Mouse (Mus musculus) embryo, embryonic 11.5 days (tissue): ENCODE data around the gene Dlx6.

Source experiments
- DNase-seq: peaks from one replicate; pipeline ENCODE4 v3.0.0-alpha.2; 2012; ENCODE audit warnings: low read depth, low spot score

The Dlx6 gene

GRCm38 (mm10) chr6:6859950-6860410 is 3.2 kb upstream of the Dlx6 start:
- DNase-seq: no peak

GRCm38 (mm10) chr6:6860411-6861085 is 2.6 kb upstream of the Dlx6 start:
- DNase-seq: no peak

- no peak for DNase-seq
These were observed 1.9 kb upstream of the Dlx6 start for GRCm38 (mm10) chr6:6861086-6861797.

GRCm38 (mm10) chr6:6861798-6862428 is 1.2 kb upstream of the Dlx6 start:
- no peak for DNase-seq

- DNase-seq: peak; percentile 78
These were observed 523 bp upstream of the Dlx6 start for GRCm38 (mm10) chr6:6862611-6863010.

GRCm38 (mm10) chr6:6863955-6864354 is 821 bp downstream of the Dlx6 start:
- DNase-seq: no peak

- no peak for DNase-seq
These were observed 1.6 kb downstream of the Dlx6 start for GRCm38 (mm10) chr6:6864441-6865440.

GRCm38 (mm10) chr6:6867031-6867430 is 3.9 kb downstream of the Dlx6 start:
- no peak for DNase-seq

GRCm38 (mm10) chr6:6869041-6869685 is 6.0 kb downstream of the Dlx6 start:
- no peak for DNase-seq

DNA sequence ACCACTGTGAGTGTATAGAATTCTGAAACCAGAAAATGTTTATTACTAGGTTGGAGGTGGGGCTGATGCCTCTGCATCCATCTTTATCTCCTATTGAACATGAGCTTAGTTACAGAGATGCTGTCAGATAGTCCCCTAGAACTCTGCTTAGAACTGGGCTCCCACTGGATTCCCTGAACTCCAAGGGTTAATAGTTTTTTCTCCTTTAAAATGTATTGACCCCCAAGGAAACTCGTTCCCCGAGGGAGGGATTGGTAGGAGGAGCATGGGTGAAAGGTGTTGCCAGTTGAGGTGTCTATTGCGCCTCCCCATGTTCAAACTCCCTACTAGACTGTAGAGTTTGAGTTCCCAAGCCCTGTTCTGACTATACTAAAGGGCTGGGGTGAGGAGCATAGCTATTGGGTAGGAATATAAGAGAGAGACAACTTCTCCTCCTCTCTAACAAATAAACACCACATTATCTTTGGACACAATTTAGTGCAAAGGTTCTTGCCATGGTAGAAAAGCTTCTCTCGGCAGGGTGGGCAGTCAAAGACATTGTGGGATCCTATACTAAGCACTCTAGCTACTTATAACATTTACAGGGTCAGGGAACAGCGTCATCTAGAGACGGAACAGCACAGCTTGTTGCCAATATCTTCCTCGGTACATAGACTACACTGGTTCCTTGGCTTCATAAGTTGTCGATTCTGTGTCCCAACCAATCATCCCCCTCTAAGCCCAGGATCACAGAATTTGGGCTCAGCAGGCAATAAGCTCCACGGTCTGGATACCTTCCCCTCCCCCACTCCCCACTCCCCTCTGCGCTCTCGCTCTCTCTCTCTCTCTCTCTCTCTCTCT is 7.0 kb downstream of the Dlx6 start:
- DNase-seq: no peak

DNA sequence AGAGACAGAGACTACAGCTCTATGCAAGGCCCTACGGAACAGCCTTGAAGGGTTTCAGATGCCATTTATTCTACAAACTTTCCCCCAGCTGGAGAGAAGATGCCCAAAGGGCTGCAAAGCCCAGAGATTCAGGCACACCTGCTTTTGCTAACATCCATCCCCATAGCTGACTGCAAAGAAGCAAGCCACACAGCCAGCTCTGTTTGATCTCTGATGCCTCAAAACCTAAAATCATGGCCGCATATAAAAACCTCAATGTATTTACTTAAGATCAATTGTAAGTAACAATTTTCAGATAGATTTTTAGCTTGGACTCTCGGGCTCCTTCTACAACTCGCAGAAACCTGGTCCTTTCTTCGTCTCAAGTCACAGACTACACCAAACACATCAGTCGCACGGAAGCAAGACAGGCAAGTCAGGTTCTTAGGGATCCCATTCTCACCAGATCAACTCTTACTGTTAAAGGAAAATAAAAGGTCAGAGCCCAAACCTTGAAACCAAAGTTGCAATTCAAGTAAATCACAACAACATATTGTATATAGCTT is 7.8 kb downstream of the Dlx6 start:
- no peak for DNase-seq

GRCm38 (mm10) chr6:6871692-6872091 is 8.6 kb downstream of the Dlx6 start:
- no peak for DNase-seq

- no peak for DNase-seq
These were observed 9.7 kb downstream of the Dlx6 start for GRCm38 (mm10) chr6:6872873-6873272.

- no peak for DNase-seq
These were observed 10.4 kb downstream of the Dlx6 start for GRCm38 (mm10) chr6:6873476-6874072.

- DNase-seq: no peak
These were observed 11.1 kb downstream of the Dlx6 start for GRCm38 (mm10) chr6:6874073-6874771.

- DNase-seq: no peak
These were observed 12.0 kb downstream of the Dlx6 start for GRCm38 (mm10) chr6:6875136-6875535.

GRCm38 (mm10) chr6:6875676-6876075 is 12.5 kb downstream of the Dlx6 start:
- no peak for DNase-seq

DNA sequence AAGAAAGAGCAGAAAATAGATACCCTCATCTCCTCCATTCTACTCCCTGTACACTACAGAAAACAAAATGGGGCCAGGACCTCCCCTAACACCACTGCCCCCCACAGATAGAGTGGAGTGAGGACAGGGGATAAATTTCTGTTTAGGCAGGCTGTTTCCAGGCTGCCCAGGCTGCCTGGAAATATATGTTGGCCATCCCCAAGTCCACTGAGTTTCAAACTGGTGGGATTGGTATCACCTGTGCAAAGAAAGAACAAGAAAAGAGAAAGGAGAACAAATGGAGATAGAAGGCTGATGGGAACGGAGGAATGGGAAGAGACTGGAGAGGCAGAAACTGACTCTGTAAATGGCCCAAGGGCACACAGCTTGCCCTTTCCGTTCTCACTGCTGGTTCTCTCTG is 13.1 kb downstream of the Dlx6 start:
- no peak for DNase-seq

DNA sequence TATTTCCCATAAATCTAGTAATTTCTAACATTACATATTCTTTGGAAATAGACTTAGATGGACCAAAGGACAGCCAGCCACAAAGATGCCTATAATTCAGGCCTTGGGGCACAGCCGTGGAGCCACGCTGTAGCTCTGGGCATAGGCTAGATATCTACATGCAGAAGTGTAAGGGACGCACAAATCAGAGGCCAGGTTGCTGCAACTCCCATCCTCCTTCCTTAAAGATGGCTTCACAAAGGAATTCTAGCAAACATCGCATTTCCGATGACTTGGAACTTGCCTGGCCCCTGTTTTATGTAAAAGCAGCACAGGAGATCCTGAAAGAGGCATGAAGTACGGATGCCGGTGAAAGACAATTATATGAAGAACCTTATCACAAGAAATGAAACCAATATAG is 13.6 kb downstream of the Dlx6 start:
- DNase-seq: no peak
